Mouse (Mus musculus) CH12.LX (cell line): Measurements from ENCODE around the gene Dnajb13. TPM values are rescaled to one million over a fixed set of nuclear protein-coding genes. Genes with fewer than 3 reads are reported as not detected.

Source experiments
- DNase-seq: peaks from one replicate; pipeline ENCODE4 v3.0.0-alpha.2; 2013; ENCODE audit errors: extremely low read depth
- H3K27ac ChIP-seq: 2 replicates; pipeline ENCODE4 v1.5.1; 2012; ENCODE audit warnings: low read depth, mild to moderate bottlenecking, control low read depth, moderate library complexity; ENCODE audit not compliant: insufficient read depth
- H3K27me3 ChIP-seq: replicated peaks from 2 replicates; pipeline ENCODE3; 2012; ENCODE audit warnings: inconsistent platforms
- H3K36me3 ChIP-seq, 2 experiments: replicated peaks in 1 of 2; 2 replicates each; pipeline versions ENCODE3 to v1.6.1; 2012; ENCODE audit warnings: inconsistent platforms in 1 of 2, low read length in 1 of 2, mild to moderate bottlenecking in 1 of 2, mixed read lengths in 1 of 2, moderate library complexity in 1 of 2; ENCODE audit not compliant: control insufficient read depth in 1 of 2, insufficient read depth in 1 of 2
- H3K4me1 ChIP-seq, 2 experiments: 2 replicates each; pipeline ENCODE4 v1.6.1; 2012; ENCODE audit warnings: inconsistent platforms in 1 of 2, moderate library complexity in 1 of 2; ENCODE audit not compliant: insufficient read depth in 2 of 2, control insufficient read depth in 1 of 2
- H3K4me2 ChIP-seq: 2 replicates; pipeline ENCODE4 v1.6.1; 2012; ENCODE audit warnings: low read depth, mild to moderate bottlenecking, control low read depth; ENCODE audit not compliant: poor library complexity, insufficient read depth, severe bottlenecking
- H3K4me3 ChIP-seq, 3 experiments: fragments of 150-350 bp in 1 of 3; sonication (generic) in 1 of 3; replicated peaks in 1 of 3; 2 replicates each; pipeline versions ENCODE3 to v1.5.1; 2011 to 2012; ENCODE audit warnings: low read depth in 2 of 3, low read length in 2 of 3, mild to moderate bottlenecking in 2 of 3, moderate library complexity in 2 of 3, control low read depth in 1 of 3, improper control_type of control experiment in 1 of 3, inconsistent platforms in 1 of 3, mixed read lengths in 1 of 3; ENCODE audit not compliant: poor library complexity in 1 of 3
- H3K79me2 ChIP-seq: replicated peaks from 2 replicates; pipeline ENCODE4 v1.6.1; 2012; ENCODE audit warnings: mild to moderate bottlenecking, moderate library complexity; ENCODE audit not compliant: control insufficient read depth, poor library complexity, insufficient read depth, severe bottlenecking; ENCODE audit errors: extremely low read depth
- H3K9ac ChIP-seq: 2 replicates; pipeline ENCODE4 v1.6.1; 2012; ENCODE audit warnings: low read depth, mild to moderate bottlenecking, control low read depth, moderate library complexity; ENCODE audit not compliant: insufficient read depth
- H3K9me3 ChIP-seq: replicated peaks from 2 replicates; pipeline ENCODE3; 2012; ENCODE audit warnings: low read length, inconsistent platforms, mixed read lengths
- BHLHE40 ChIP-seq: IDR thresholded peaks from 2 replicates; pipeline ENCODE4 v1.6.1; 2011; ENCODE audit warnings: mild to moderate bottlenecking, low read depth, low read length, improper control_type of control experiment
- CHD2 ChIP-seq: IDR thresholded peaks from 2 replicates; pipeline ENCODE4 v1.6.1; 2011; ENCODE audit warnings: low read length, improper control_type of control experiment
- CTCF ChIP-seq, 2 experiments: IDR thresholded peaks in 1 of 2; conservative IDR thresholded peaks in 1 of 2; 2 replicates each; pipeline ENCODE4 v1.5.1; 2011 to 2012; ENCODE audit warnings: low read depth in 2 of 2, low read length in 2 of 2, improper control_type of control experiment in 1 of 2, inconsistent platforms in 1 of 2, mild to moderate bottlenecking in 1 of 2, moderate library complexity in 1 of 2
- GABPA ChIP-seq: IDR thresholded peaks from 2 replicates; pipeline ENCODE4 v1.6.1; 2012; ENCODE audit warnings: low read depth, low read length, improper control_type of control experiment, inconsistent platforms; ENCODE audit not compliant: insufficient replicate concordance
- JUN ChIP-seq: IDR thresholded peaks from 2 replicates; pipeline ENCODE4 v1.6.1; 2011; ENCODE audit warnings: low read depth, mild to moderate bottlenecking, low read length, improper control_type of control experiment, moderate library complexity; ENCODE audit not compliant: insufficient read depth
- JUND ChIP-seq: conservative IDR thresholded peaks from 2 replicates; pipeline ENCODE4 v1.6.1; 2011; ENCODE audit warnings: low read depth, low read length, improper control_type of control experiment
- KAT2A ChIP-seq: IDR thresholded peaks from 2 replicates; pipeline ENCODE4 v1.6.1; 2012; ENCODE audit warnings: low read length, improper control_type of control experiment, inconsistent platforms; ENCODE audit not compliant: insufficient replicate concordance
- MAFK ChIP-seq: IDR thresholded peaks from 2 replicates; pipeline ENCODE4 v1.6.1; 2011; ENCODE audit warnings: low read length, improper control_type of control experiment; ENCODE audit not compliant: insufficient replicate concordance
- MEF2A ChIP-seq: IDR thresholded peaks from 2 replicates; pipeline ENCODE4 v1.6.1; 2014; ENCODE audit warnings: low read depth, mild to moderate bottlenecking, inconsistent platforms, low read length, improper control_type of control experiment, borderline replicate concordance
- MXI1 ChIP-seq: IDR thresholded peaks from 2 replicates; pipeline ENCODE4 v1.6.1; 2011; ENCODE audit warnings: mild to moderate bottlenecking, low read depth, low read length, improper control_type of control experiment
- NELFE ChIP-seq: IDR thresholded peaks from 2 replicates; pipeline ENCODE4 v1.6.1; 2011; ENCODE audit warnings: low read depth, low read length, improper control_type of control experiment
- RAD21 ChIP-seq: IDR thresholded peaks from 2 replicates; pipeline ENCODE4 v1.6.1; 2011; ENCODE audit warnings: low read depth, mild to moderate bottlenecking, low read length, improper control_type of control experiment, moderate library complexity
- TCF12 ChIP-seq: IDR thresholded peaks from 2 replicates; pipeline ENCODE4 v1.6.1; 2014; ENCODE audit warnings: low read depth, mild to moderate bottlenecking, inconsistent platforms, low read length, improper control_type of control experiment
- UBTF ChIP-seq: IDR thresholded peaks from 2 replicates; pipeline ENCODE4 v1.6.1; 2012; ENCODE audit warnings: low read depth, mild to moderate bottlenecking, inconsistent platforms, low read length, improper control_type of control experiment, moderate library complexity
- ZMIZ1 ChIP-seq: IDR thresholded peaks from 2 replicates; pipeline ENCODE4 v1.6.1; 2012; ENCODE audit warnings: low read depth, mild to moderate bottlenecking, inconsistent platforms, low read length, improper control_type of control experiment
- dilution Hi-C: fragments of 300-500 bp; cut with MboI; formaldehyde crosslinking; loops from 2 replicates; pipeline ENCODE4 v1.14.3; 2020; ENCODE audit warnings: low sequenced_read_pairs; ENCODE audit not compliant: extremely low pct_unique_long_range_greater_than_20kb, extremely low pct_ligation_motif_present
- in situ Hi-C: fragments of 300-500 bp; cut with MboI; formaldehyde crosslinking; loops from 3 replicates; pipeline ENCODE4 v1.14.3; 2019; ENCODE audit warnings: low sequenced_read_pairs, low pct_ligation_motif_present, low pct_unique_long_range_greater_than_20kb, mixed read lengths
- polyA plus RNA-seq: library from polyadenylated mRNA; unstranded; fragments of >175 nt; gene quantifications from 2 replicates; pipeline ENCODE4 v1.2.1, GENCODE M21; 2012; ENCODE audit warnings: low read depth; ENCODE audit not compliant: insufficient read length
- total RNA-seq, 2 experiments: library from RNA; depleted of rRNA; stranded (reverse); fragments of 300-350 nt in 1 of 2; fragments of >200 nt in 1 of 2; gene quantifications; 2 replicates each; pipeline ENCODE4 v1.2.3; 2012 to 2014

Gene Dnajb13
- total and polyA plus RNA-seq, 3 experiments, result 13.9 to 32.0 (median 15.6) TPM

DNA sequence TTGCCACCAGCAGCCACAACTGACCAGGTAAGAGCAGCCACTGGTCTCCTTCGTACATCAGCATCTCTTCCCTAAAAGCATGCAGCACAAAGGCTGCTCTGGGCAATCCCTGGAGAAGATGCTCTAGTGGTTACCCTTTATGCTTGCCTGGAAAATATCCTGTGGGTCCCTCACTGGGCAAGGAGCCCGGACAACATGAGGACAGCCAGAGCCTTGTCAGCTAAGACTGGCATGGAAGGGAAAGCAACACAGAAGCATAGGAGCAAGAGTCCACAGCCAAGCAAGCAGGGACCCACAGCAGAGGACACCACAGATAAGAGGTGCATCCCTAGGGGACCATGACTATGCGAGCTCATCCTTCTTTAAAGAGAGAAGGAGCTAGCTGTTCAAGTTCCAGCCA lies 54.9 kb downstream of the Dnajb13 start:
- no peak overlapping the region for H3K9ac ChIP-seq
- H3K27me3 ChIP-seq, result no peaks in the 10 kb centered on the region
- TF ChIP-seq MXI1, result no peak
- no peak for TF ChIP-seq KAT2A
- TF ChIP-seq TCF12, result no peak
- TF ChIP-seq CHD2, result no peak
- no peak for TF ChIP-seq NELFE
- no peak for TF ChIP-seq ZMIZ1
- no peak for TF ChIP-seq MEF2A
- TF ChIP-seq RAD21, result no peak
- no peak for TF ChIP-seq UBTF
- no peak for TF ChIP-seq JUN
- no peak for TF ChIP-seq CTCF (conservative IDR thresholded peaks at IDR 0.05 in 1 of 2, IDR thresholded peaks at IDR 0.05 in 1 of 2; ENCODE audit: low read depth in 2 of 2, low read length in 2 of 2)
- no peak for TF ChIP-seq GABPA
- no peak for TF ChIP-seq JUND
- dilution Hi-C loops (no loop called here), in situ Hi-C loops (no loop called here)
- no peak overlapping the region for H3K4me2 ChIP-seq
- H3K4me3 ChIP-seq, result no peak overlapping the region
- no peak for DNase-seq
- peaks cover 43 to 95% of the 10 kb centered on the region in 2 experiments for H3K36me3 ChIP-seq
- H3K79me2 ChIP-seq, result no peaks in the 10 kb centered on the region
- H3K4me1 ChIP-seq, result peaks cover 0 to 26% of the 10 kb centered on the region in 2 experiments; a peak in 2 of 4 replicates
- H3K27ac ChIP-seq, result no peak overlapping the region
- no peaks in the 10 kb centered on the region for H3K9me3 ChIP-seq

DNA sequence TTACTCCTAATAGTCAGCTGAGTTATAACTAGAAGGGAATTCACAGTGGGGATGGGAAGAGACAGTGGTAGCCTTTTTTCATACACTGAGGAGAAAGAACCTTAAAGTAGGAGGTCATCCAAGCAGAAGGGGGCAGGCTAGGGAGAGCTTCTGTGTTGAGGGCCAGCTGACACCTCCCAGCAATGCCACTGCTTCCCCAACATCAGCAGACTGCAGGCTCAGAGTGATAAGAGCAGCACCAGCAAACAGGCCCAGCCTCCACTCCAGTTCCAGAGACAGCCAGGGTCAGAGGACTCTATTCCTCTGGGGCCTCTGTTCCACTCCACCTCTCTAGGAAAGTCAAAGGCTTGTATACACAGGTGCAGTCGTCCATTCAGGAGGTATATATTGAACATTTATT lies 56.6 kb downstream of the Dnajb13 start:
- dilution Hi-C loops (no loop called here), in situ Hi-C loops (no loop called here)
- H3K27ac ChIP-seq, result no peak overlapping the region

More for the DNA sequence above, 56.6 kb downstream of the Dnajb13 start:
- Histone ChIP-seq H3K27me3 (no peaks in the 10 kb centered on the region), H3K9ac (no peak overlapping the region), H3K9me3 (no peaks in the 10 kb centered on the region), H3K4me1 (peaks cover 0 to 26% of the 10 kb centered on the region in 2 experiments; a peak in 2 of 4 replicates), H3K4me3 (no peak overlapping the region), H3K79me2 (no peaks in the 10 kb centered on the region), H3K4me2 (no peak overlapping the region), H3K36me3 (peaks cover 55 to 95% of the 10 kb centered on the region in 2 experiments)
- TF ChIP-seq NELFE (no peak), MAFK (no peak), BHLHE40 (no peak), ZMIZ1 (no peak)
- DNase-seq, result no peak

Other genes starting within 250 kb of the Dnajb13 start
- not detected in 2 replicates for gene P4ha3, start 229.4 kb downstream of the Dnajb13 start, total RNA-seq (2012; rRNA removed)
- gene P4ha3, start 229.4 kb downstream of the Dnajb13 start, total RNA-seq (2014; rRNA removed), result not detected in 2 replicates
- gene P4ha3, start 229.4 kb downstream of the Dnajb13 start, polyA plus RNA-seq, result not detected in 2 replicates
- gene C2cd3, start 142.7 kb downstream of the Dnajb13 start, total RNA-seq (2012; rRNA removed), result 15.4 and 16.7 TPM in 2 replicates
- 10.5 and 11.7 TPM in 2 replicates for gene C2cd3, start 142.7 kb downstream of the Dnajb13 start, total RNA-seq (2014; rRNA removed)
- gene C2cd3, start 142.7 kb downstream of the Dnajb13 start, polyA plus RNA-seq, result 20.3 and 25.0 TPM in 2 replicates
- 31.5 and 45.6 TPM in 2 replicates for gene Ppme1, start 142.7 kb downstream of the Dnajb13 start, total RNA-seq (2012; rRNA removed)
- gene Ppme1, start 142.7 kb downstream of the Dnajb13 start, total RNA-seq (2014; rRNA removed), result 33.1 and 40.2 TPM in 2 replicates
- gene Ppme1, start 142.7 kb downstream of the Dnajb13 start, polyA plus RNA-seq, result 35.9 and 50.8 TPM in 2 replicates
- gene Ucp3, start 42.0 kb downstream of the Dnajb13 start, total RNA-seq (2012; rRNA removed), result not detected in 2 replicates
- gene Ucp3, start 42.0 kb downstream of the Dnajb13 start, total RNA-seq (2014; rRNA removed), result not detected in 2 replicates
- 0.13 TPM in 1 of 2 replicates, not detected in the other for gene Ucp3, start 42.0 kb downstream of the Dnajb13 start, polyA plus RNA-seq
- gene Ucp2, start 21.6 kb downstream of the Dnajb13 start, total RNA-seq (2012; rRNA removed), result 94.0 and 131 TPM in 2 replicates
- 102 and 131 TPM in 2 replicates for gene Ucp2, start 21.6 kb downstream of the Dnajb13 start, total RNA-seq (2014; rRNA removed)
- gene Ucp2, start 21.6 kb downstream of the Dnajb13 start, polyA plus RNA-seq, result 542 and 635 TPM in 2 replicates
- 22.9 and 25.5 TPM in 2 replicates for gene Coa4, start 22.1 kb upstream of the Dnajb13 start, total RNA-seq (2012; rRNA removed)
- gene Coa4, start 22.1 kb upstream of the Dnajb13 start, total RNA-seq (2014; rRNA removed), result 20.3 and 24.1 TPM in 2 replicates
- 22.0 and 24.1 TPM in 2 replicates for gene Coa4, start 22.1 kb upstream of the Dnajb13 start, polyA plus RNA-seq
- gene Rab6a, start 92.5 kb upstream of the Dnajb13 start, total RNA-seq (2012; rRNA removed), result 11.1 and 12.0 TPM in 2 replicates
- 30.7 and 35.2 TPM in 2 replicates for gene Rab6a, start 92.5 kb upstream of the Dnajb13 start, total RNA-seq (2014; rRNA removed)
- gene Rab6a, start 92.5 kb upstream of the Dnajb13 start, polyA plus RNA-seq, result 23.2 and 30.7 TPM in 2 replicates
- 39.1 and 42.5 TPM in 2 replicates for gene Mrpl48, start 93.3 kb upstream of the Dnajb13 start, total RNA-seq (2012; rRNA removed)
- gene Mrpl48, start 93.3 kb upstream of the Dnajb13 start, total RNA-seq (2014; rRNA removed), result 99.4 and 104 TPM in 2 replicates
- 98.5 and 110 TPM in 2 replicates for gene Mrpl48, start 93.3 kb upstream of the Dnajb13 start, polyA plus RNA-seq
- 0.04 and 0.08 TPM in 2 replicates for gene Plekhb1, start 147.5 kb upstream of the Dnajb13 start, total RNA-seq (2012; rRNA removed)
- not detected in 2 replicates for gene Plekhb1, start 147.5 kb upstream of the Dnajb13 start, total RNA-seq (2014; rRNA removed)
- not detected in 2 replicates for gene Plekhb1, start 147.5 kb upstream of the Dnajb13 start, polyA plus RNA-seq
- 3.4 and 4.0 TPM in 2 replicates for gene Fam168a, start 191.7 kb upstream of the Dnajb13 start, total RNA-seq (2012; rRNA removed)
- 4.9 and 5.2 TPM in 2 replicates for gene Fam168a, start 191.7 kb upstream of the Dnajb13 start, total RNA-seq (2014; rRNA removed)
- gene Fam168a, start 191.7 kb upstream of the Dnajb13 start, polyA plus RNA-seq, result 11.6 and 15.0 TPM in 2 replicates